Mouse (Mus musculus): ENCODE data around the gene Nlrp9a.
"Not testable (repeated sequence)": the region's sequence is repeated elsewhere in the genome, so short reads cannot be mapped to it uniquely, and the experiment has no call there.

The Nlrp9a gene

GRCm38 (mm10) chr7:26534723-26535122 is at the start of gene Nlrp9a:
Gene Nlrp9a (plus strand): TSS chr7:26535023.
- DNase-seq (ENCODE audit: inconsistent age in 2 of 2, low spot score in 1 of 2): not testable (repeated sequence)

DNA sequence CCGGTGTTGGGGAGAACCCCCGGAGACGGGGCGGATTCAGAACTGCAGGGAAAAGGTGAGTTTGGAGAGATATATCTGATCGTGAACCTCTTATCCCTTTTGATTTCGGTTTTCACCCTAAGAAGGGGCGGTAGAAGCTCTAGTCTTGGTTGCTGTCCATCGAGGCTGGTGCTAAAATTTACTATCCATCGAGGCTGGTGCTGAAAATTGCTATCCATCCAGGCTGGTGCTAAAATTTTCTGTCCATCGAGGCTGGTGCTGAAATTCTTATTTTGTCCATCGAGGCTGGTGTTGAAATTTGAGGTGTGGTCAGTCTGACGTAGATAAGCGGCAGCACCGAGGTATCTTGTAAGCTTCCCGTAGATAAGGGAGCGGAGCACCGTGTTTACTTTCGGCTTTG is 45.3 kb upstream of the Nlrp9a start:
- DNase-seq (ENCODE audit: inconsistent age in 2 of 2, low spot score in 1 of 2): not testable (repeated sequence)

DNA sequence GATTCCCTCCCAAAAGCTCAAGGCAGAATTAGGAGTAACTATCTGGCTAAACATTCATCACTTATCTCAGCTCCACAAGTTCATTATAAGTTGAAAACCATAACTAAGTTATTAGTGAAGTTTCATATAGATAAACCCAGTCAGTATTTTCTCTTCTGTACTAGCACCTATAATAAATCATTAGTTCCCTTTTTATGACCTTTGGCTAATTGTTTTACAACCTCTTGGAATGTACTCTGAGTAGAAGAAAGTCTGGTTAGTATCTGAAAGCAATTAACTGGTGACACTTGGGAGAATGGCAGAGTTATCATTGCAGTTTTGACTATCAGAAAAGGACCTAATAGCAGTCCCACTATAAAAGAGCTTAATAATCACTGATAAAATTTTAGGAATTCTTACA is 54.3 kb downstream of the Nlrp9a start:
- DNase-seq (ENCODE audit: inconsistent age in 2 of 2, low spot score in 1 of 2): no peak

DNA sequence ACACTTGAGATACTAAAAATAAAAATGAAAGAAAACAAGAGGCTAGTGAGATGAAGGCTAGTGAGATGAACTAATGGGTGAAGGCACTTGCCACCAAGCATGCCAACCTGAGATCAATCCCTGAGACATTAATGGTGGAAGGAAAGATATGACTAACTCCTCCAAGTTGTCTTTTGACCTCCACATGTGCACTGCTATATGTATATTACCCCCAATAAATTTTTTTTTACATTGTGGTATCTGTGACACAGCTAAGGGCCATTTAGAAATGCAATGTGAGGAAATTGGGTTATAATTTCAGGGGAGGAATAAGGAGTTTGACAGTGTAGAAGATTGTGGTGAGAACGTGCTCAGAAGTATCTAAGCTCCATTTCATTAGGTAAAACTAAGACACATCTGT is 55.0 kb downstream of the Nlrp9a start:
- no peak for DNase-seq (ENCODE audit: inconsistent age in 2 of 2, low spot score in 1 of 2)

DNA sequence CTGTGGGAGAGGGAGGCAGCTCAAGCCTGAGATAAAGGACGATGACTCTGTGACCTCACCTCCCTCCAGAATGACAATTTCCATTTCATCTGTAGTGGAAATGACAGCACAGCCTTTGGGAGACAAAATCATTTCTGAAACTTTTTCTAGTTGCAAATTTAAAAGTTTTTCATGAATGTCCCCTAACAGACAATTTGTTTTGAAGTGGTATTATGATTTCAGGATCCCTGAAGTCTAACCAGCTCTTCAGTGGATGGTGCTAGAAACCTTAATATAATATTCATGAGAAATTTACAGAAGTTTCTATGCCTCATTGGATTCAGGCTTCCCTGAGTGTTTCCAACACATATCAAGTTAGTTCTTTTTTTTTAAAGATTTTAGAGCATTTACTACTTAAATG is 83.5 kb downstream of the Nlrp9a start, which contains the start of gene Vmn1r185:
Gene Vmn1r185 (minus strand): TSS at position 101 of the 400 bp plus-strand sequence.
- DNase-seq (ENCODE audit: inconsistent age in 2 of 2, low spot score in 1 of 2): not testable (repeated sequence)
